Mouse (Mus musculus): ENCODE results near the gene Rbm28. TPM values are rescaled to one million over a fixed set of nuclear protein-coding genes. Genes with fewer than 3 reads are reported as not detected.

Rbm28 gene
- polyA plus RNA-seq, 1 experiment from 2014 or later: 57.4 TPM

- no peak for ATAC-seq (ENCODE audit: insufficient number of reproducible peaks, insufficient read depth, low FRiP score, low TSS enrichment)
These were observed 44.8 kb downstream of the Rbm28 start for GRCm38 (mm10) chr6:29119990-29120389.

GRCm38 (mm10) chr6:29118963-29119362 lies 45.8 kb downstream of the Rbm28 start:
- 79% methylated on average over 4 of the region's 4 CpGs for WGBS
- H3K36me3 ChIP-seq: 0 out of 2 replicates have a peak, but pooled peaks cover 4% of the 10 kb centered on the region
- H3K4me3 ChIP-seq: no peak overlapping the region
- no peak overlapping the region for H3K4me2 ChIP-seq (replicated peaks)
- H3K9ac ChIP-seq: no peak overlapping the region
- no peaks in the 10 kb centered on the region for H3K9me3 ChIP-seq
- H3K27me3 ChIP-seq: no peaks in the 10 kb centered on the region
- H3K4me1 ChIP-seq: no peaks in the 10 kb centered on the region
- no peak overlapping the region for H3K27ac ChIP-seq
- no peak for ATAC-seq (ENCODE audit: insufficient number of reproducible peaks, insufficient read depth, low FRiP score, low TSS enrichment)

More at GRCm38 (mm10) chr6:29119990-29120389, 44.8 kb downstream of the Rbm28 start:
- Histone ChIP-seq H3K4me1 (no peaks in the 10 kb centered on the region), H3K27me3 (no peaks in the 10 kb centered on the region), H3K4me3 (no peak overlapping the region), H3K36me3 (0 out of 2 replicates have a peak, but pooled peaks cover 12% of the 10 kb centered on the region), H3K27ac (no peak overlapping the region), H3K9ac (no peak overlapping the region), H3K9me3 (no peaks in the 10 kb centered on the region), H3K4me2 (replicated peaks) (no peak overlapping the region)
- 91% methylated on average over 13 of the region's 13 CpGs for WGBS

- Histone ChIP-seq H3K4me1 (no peaks in the 10 kb centered on the region), H3K27ac (no peak overlapping the region), H3K4me3 (no peak overlapping the region), H3K9me3 (no peaks in the 10 kb centered on the region), H3K9ac (no peak overlapping the region), H3K36me3 (0 out of 2 replicates have a peak, but pooled peaks cover 3% of the 10 kb centered on the region), H3K4me2 (replicated peaks) (no peak overlapping the region), H3K27me3 (no peaks in the 10 kb centered on the region)
- ATAC-seq (ENCODE audit: insufficient number of reproducible peaks, insufficient read depth, low FRiP score, low TSS enrichment): no peak
These were observed 46.6 kb downstream of the Rbm28 start for GRCm38 (mm10) chr6:29118231-29118630.

DNA sequence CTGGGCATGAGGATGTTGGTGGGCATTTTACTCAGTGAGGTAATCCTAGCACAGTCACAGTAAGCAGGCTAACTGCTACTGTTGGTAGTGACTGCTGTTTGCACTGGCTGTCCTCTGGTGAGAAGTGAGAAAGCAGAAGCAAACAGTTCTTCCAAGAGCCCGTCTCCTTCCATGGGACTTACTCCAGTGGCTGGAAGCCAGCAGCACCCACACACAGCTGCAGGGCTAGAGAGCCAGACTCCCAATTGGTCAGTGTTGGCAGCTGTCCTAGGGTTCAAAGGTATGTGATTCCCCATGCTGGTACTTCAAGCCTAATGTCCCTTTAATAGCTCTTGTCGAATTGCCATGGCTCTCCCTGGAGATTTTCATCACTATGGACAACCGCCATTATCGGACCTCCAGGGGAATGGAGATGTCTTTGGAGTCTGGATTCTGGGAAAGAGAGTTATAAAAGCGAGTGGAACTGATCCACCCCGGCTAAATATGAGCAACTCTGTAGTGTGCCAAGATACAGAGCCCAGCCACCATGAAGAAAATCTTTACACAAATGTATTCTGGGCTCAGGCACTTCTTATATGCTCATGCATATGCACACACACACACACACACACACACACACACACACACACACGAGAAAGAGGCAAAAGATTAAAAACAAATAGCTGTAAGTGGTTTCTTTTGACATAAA lies 47.2 kb downstream of the Rbm28 start:
- Histone ChIP-seq H3K4me2 (replicated peaks) (no peak overlapping the region), H3K27me3 (no peaks in the 10 kb centered on the region), H3K9me3 (no peaks in the 10 kb centered on the region), H3K27ac (no peak overlapping the region), H3K4me3 (no peak overlapping the region), H3K4me1 (no peaks in the 10 kb centered on the region), H3K9ac (no peak overlapping the region), H3K36me3 (0 out of 2 replicates have a peak, but pooled peaks cover 3% of the 10 kb centered on the region)
- ATAC-seq (ENCODE audit: insufficient number of reproducible peaks, insufficient read depth, low FRiP score, low TSS enrichment): no peak
- 69% methylated on average over 7 of the region's 7 CpGs for WGBS

GRCm38 (mm10) chr6:29115756-29116155 lies 49.0 kb downstream of the Rbm28 start:
- no peaks in the 10 kb centered on the region for H3K36me3 ChIP-seq
- no peaks in the 10 kb centered on the region for H3K27me3 ChIP-seq
- H3K9ac ChIP-seq: no peak overlapping the region
- WGBS: 68% methylated on average over 7 of the region's 7 CpGs
- no peak for ATAC-seq (ENCODE audit: insufficient number of reproducible peaks, insufficient read depth, low FRiP score, low TSS enrichment)
- H3K4me3 ChIP-seq: no peak overlapping the region
- H3K9me3 ChIP-seq: 0 out of 2 replicates have a peak, but pooled peaks cover 5% of the 10 kb centered on the region
- H3K4me2 ChIP-seq (replicated peaks): no peak overlapping the region
- H3K4me1 ChIP-seq: no peaks in the 10 kb centered on the region
- no peak overlapping the region for H3K27ac ChIP-seq

DNA sequence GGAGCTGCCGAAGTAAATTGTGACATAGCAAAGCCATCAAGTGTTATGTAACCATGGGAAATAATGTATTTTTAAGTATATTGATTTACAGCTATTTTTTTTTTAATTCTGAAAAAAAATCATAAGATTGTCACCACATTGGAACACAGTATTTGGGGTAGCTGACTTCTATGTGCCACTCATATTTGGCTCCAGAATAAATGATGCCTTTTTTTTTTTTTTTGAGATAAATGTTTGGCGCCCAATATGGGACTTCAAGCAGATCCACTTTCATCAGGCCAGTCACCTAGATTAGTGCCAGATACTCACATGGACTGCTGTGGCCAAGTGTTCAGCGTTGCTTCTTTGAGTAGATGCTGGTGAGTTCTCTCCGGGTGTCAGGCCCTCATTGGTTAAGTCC lies 53.3 kb downstream of the Rbm28 start:
- Histone ChIP-seq H3K27me3 (no peaks in the 10 kb centered on the region), H3K9me3 (0 out of 2 replicates have a peak, but pooled peaks cover 5% of the 10 kb centered on the region), H3K36me3 (no peaks in the 10 kb centered on the region), H3K4me2 (replicated peaks) (no peak overlapping the region), H3K9ac (no peak overlapping the region), H3K4me3 (no peak overlapping the region), H3K27ac (no peak overlapping the region), H3K4me1 (no peaks in the 10 kb centered on the region)
- 91% methylated on average over 4 of the region's 4 CpGs for WGBS
- ATAC-seq (ENCODE audit: insufficient number of reproducible peaks, insufficient read depth, low FRiP score, low TSS enrichment): no peak

DNA sequence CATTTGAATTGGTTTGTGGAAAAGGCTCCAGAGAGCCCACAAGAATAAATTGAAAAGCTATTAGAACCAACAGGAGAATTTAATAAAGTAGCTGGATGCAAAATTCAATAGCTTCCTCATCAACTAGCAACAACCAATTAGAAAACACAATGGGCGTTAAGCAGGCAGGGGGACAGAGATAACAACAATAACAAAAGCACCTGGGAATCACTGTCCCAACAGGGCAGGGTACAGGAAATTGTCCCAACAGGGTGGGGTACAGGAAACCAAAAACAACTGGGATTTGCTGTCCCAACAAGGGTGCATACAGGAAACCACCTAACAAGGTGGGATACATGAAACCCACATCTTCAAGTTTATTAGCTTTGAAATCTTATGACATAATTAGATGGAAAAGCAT lies 56.4 kb downstream of the Rbm28 start:
- Histone ChIP-seq H3K9ac (no peak overlapping the region), H3K27me3 (no peaks in the 10 kb centered on the region), H3K4me3 (no peak overlapping the region), H3K36me3 (no peaks in the 10 kb centered on the region), H3K4me2 (replicated peaks) (no peak overlapping the region), H3K9me3 (0 out of 2 replicates have a peak, but pooled peaks cover 5% of the 10 kb centered on the region), H3K4me1 (no peaks in the 10 kb centered on the region), H3K27ac (no peak overlapping the region)
- no peak for ATAC-seq (ENCODE audit: insufficient number of reproducible peaks, insufficient read depth, low FRiP score, low TSS enrichment)
- WGBS: 80% methylated on average over 1 of the region's 1 CpGs

- WGBS: 82% methylated on average over 9 of the region's 9 CpGs
- Histone ChIP-seq H3K9ac (no peak overlapping the region), H3K9me3 (no peaks in the 10 kb centered on the region), H3K4me3 (no peak overlapping the region), H3K27me3 (no peaks in the 10 kb centered on the region), H3K4me1 (peaks cover 8% of the 10 kb centered on the region; the same call in 1 of the 2 replicates), H3K36me3 (no peaks in the 10 kb centered on the region), H3K4me2 (replicated peaks) (no peak overlapping the region), H3K27ac (no peak overlapping the region)
- ATAC-seq (ENCODE audit: insufficient number of reproducible peaks, insufficient read depth, low FRiP score, low TSS enrichment): no peak
These were observed 63.5 kb downstream of the Rbm28 start for GRCm38 (mm10) chr6:29101248-29101864.

DNA sequence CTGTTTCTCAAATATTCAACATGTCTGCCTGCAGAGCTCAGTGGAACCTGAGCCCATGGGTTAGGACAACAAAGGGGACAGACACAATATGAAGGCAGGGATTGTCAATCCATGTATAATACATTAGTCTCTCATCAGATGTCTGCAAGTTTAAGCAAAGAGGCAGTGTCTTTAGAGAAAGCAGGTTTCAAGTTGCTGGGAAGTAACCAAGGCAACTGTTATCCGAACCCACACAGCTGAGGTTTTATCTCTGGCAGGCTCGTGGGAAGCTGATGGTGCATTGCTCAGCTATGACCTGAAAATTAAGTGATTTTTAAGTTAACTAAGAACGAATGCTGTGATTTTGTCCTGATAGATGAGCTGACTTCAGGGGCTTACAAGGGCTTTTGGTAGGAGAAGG lies 64.4 kb downstream of the Rbm28 start:
- H3K27me3 ChIP-seq: no peaks in the 10 kb centered on the region
- no peak overlapping the region for H3K4me3 ChIP-seq
- no peak overlapping the region for H3K9ac ChIP-seq
- no peak for ATAC-seq (ENCODE audit: insufficient number of reproducible peaks, insufficient read depth, low FRiP score, low TSS enrichment)
- H3K9me3 ChIP-seq: no peaks in the 10 kb centered on the region
- peaks cover 8% of the 10 kb centered on the region; the same call in 1 of the 2 replicates for H3K4me1 ChIP-seq
- no peak overlapping the region for H3K4me2 ChIP-seq (replicated peaks)
- no peaks in the 10 kb centered on the region for H3K36me3 ChIP-seq
- H3K27ac ChIP-seq: 0 out of 2 replicates have a peak overlapping the region, but pooled peaks have one; percentile 36
- WGBS: 25% methylated on average over 3 of the region's 3 CpGs

GRCm38 (mm10) chr6:29099536-29100170 lies 65.2 kb downstream of the Rbm28 start:
- H3K27me3 ChIP-seq: no peaks in the 10 kb centered on the region
- no peak for ATAC-seq (ENCODE audit: insufficient number of reproducible peaks, insufficient read depth, low FRiP score, low TSS enrichment)
- H3K27ac ChIP-seq: peak overlapping the region; percentile 41; the same call in 1 of the 2 replicates
- H3K36me3 ChIP-seq: no peaks in the 10 kb centered on the region
- H3K9ac ChIP-seq: no peak overlapping the region
- peaks cover 8% of the 10 kb centered on the region; the same call in 1 of the 2 replicates for H3K4me1 ChIP-seq
- H3K4me3 ChIP-seq: no peak overlapping the region
- H3K9me3 ChIP-seq: no peaks in the 10 kb centered on the region
- 64% methylated on average over 14 of the region's 14 CpGs for WGBS
- no peak overlapping the region for H3K4me2 ChIP-seq (replicated peaks)

DNA sequence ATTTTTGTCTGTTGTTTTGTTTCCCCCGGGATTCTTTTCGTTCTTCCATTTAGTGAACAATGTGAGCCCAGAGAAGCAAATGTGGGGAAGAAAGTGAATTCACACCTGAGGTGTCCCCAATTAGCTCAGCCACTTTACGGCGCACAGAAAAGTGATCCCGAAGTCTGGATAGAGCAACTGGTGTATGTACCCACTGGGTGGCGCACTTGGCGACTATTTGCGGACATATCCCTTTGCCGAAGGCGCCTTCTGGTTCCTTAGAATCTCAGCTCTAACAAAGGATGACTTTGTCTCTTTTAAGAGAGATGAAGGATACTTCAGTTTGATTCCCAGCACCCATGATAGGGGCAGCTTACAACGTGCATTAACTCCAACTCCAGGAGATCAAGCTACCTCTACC lies 71.9 kb downstream of the Rbm28 start:
- H3K36me3 ChIP-seq: no peaks in the 10 kb centered on the region
- no peak overlapping the region for H3K27ac ChIP-seq
- no peak for ATAC-seq (ENCODE audit: insufficient number of reproducible peaks, insufficient read depth, low FRiP score, low TSS enrichment)
- WGBS: 57% methylated on average over 11 of the region's 11 CpGs
- no peak overlapping the region for H3K4me3 ChIP-seq
- H3K9me3 ChIP-seq: peaks cover 10% of the 10 kb centered on the region; the same call in 1 of the 2 replicates
- no peak overlapping the region for H3K9ac ChIP-seq
- H3K27me3 ChIP-seq: no peaks in the 10 kb centered on the region
- no peak overlapping the region for H3K4me2 ChIP-seq (replicated peaks)
- H3K4me1 ChIP-seq: 0 out of 2 replicates have a peak, but pooled peaks cover 2% of the 10 kb centered on the region

Measured in embryonic facial prominence, embryonic 12.5 days (tissue).